Mouse (Mus musculus): ENCODE results near the gene Zfp131. TPM values are rescaled to one million over a fixed set of nuclear protein-coding genes. Genes with fewer than 3 reads are reported as not detected.

Zfp131 gene
- polyA plus RNA-seq (2021; fragmentation: Nextera tagmentation): 22.3 and 39.3 TPM in 2 replicates
- long read RNA-seq, experiment 1, transcript Zfp131-201 (7 exons, 3,067 nt): major isoform, 9 of 55 reads
- long read RNA-seq, experiment 1, partial matches to known transcripts: 20 of 55 reads
- long read RNA-seq, experiment 1, other reads (novel, unspliced or antisense): 18 of 55 reads
- long read RNA-seq, experiment 2, partial matches to known transcripts: 18 of 29 reads
- long read RNA-seq, experiment 2, other reads (novel, unspliced or antisense): 7 of 29 reads

GRCm38 (mm10) chr13:119790761-119791579 is at the start of gene Zfp131:
Zfp131 (minus strand) TSS chr13:119790889.

GRCm38 (mm10) chr13:119835320-119836056 is 44.8 kb upstream of the Zfp131 start, which contains the start of gene D13Ertd608e:
D13Ertd608e (plus strand) TSS chr13:119836006.

GRCm38 (mm10) chr13:119830116-119830515 is 39.4 kb upstream of the Zfp131 start, which contains the start of gene AF067063:
AF067063 (minus strand) TSS chr13:119830216.

GRCm38 (mm10) chr13:119755681-119756471 is 34.8 kb downstream of the Zfp131 start, which contains the start of gene Nim1k:
Nim1k (minus strand) TSS chr13:119755882.

Other genes starting within 250 kb of the Zfp131 start
- gene Ccl28, start 167.1 kb downstream of the Zfp131 start, polyA plus RNA-seq (2021; fragmentation: Nextera tagmentation): 0.15 and 0.29 TPM in 2 replicates
- 176 and 180 TPM in 2 replicates for gene Hmgcs1, start 100.5 kb downstream of the Zfp131 start, polyA plus RNA-seq (2021; fragmentation: Nextera tagmentation)
- 9.2 and 12.5 TPM in 2 replicates for gene Nim1k, start 35.0 kb downstream of the Zfp131 start, polyA plus RNA-seq (2021; fragmentation: Nextera tagmentation)
- gene AF067063, start 39.3 kb upstream of the Zfp131 start, polyA plus RNA-seq (2021; fragmentation: Nextera tagmentation): not detected in 2 replicates
- not detected in 2 replicates for gene D13Ertd608e, start 45.1 kb upstream of the Zfp131 start, polyA plus RNA-seq (2021; fragmentation: Nextera tagmentation)
- gene Tcstv1, start 103.9 kb upstream of the Zfp131 start, polyA plus RNA-seq (2021; fragmentation: Nextera tagmentation): not detected in 2 replicates
- gene Gm21761, start 138.4 kb upstream of the Zfp131 start, polyA plus RNA-seq (2021; fragmentation: Nextera tagmentation): not detected in 2 replicates
- gene B020031M17Rik, start 159.9 kb upstream of the Zfp131 start, polyA plus RNA-seq (2021; fragmentation: Nextera tagmentation): not detected in 2 replicates
- not detected in 2 replicates for gene Gm36079, start 236.1 kb upstream of the Zfp131 start, polyA plus RNA-seq (2021; fragmentation: Nextera tagmentation)